Mouse (Mus musculus): Measurements from ENCODE around the gene 1700123O20Rik.

The 1700123O20Rik gene

GRCm38 (mm10) chr14:54686063-54686521, at the start of gene 1700123O20Rik:
1700123O20Rik (plus strand) TSS chr14:54686216.
- no peak for DNase-seq (ENCODE audit: extremely low spot score, low spot score)

GRCm38 (mm10) chr14:54636954-54637353, 49.1 kb upstream of the 1700123O20Rik start:
- DNase-seq (ENCODE audit: extremely low spot score, low spot score), result peak; percentile 66

GRCm38 (mm10) chr14:54638210-54638609, 47.8 kb upstream of the 1700123O20Rik start:
- DNase-seq (ENCODE audit: extremely low spot score, low spot score), result no peak

- DNase-seq (ENCODE audit: extremely low spot score, low spot score), result peak; percentile 32
These were observed 45.9 kb upstream of the 1700123O20Rik start for GRCm38 (mm10) chr14:54640121-54640520.

GRCm38 (mm10) chr14:54640946-54641304, 45.1 kb upstream of the 1700123O20Rik start, which contains the start of gene Gm17606:
Gm17606 (plus strand) TSS chr14:54640952.
- DNase-seq (ENCODE audit: extremely low spot score, low spot score), result no peak

GRCm38 (mm10) chr14:54641305-54641969, 44.6 kb upstream of the 1700123O20Rik start, which contains the start of gene Cdh24:
Cdh24 (minus strand) TSS chr14:54641364.
- peak; percentile 93 for DNase-seq (ENCODE audit: extremely low spot score, low spot score)

GRCm38 (mm10) chr14:54642224-54642944, 43.6 kb upstream of the 1700123O20Rik start:
- DNase-seq (ENCODE audit: extremely low spot score, low spot score), result no peak

DNA sequence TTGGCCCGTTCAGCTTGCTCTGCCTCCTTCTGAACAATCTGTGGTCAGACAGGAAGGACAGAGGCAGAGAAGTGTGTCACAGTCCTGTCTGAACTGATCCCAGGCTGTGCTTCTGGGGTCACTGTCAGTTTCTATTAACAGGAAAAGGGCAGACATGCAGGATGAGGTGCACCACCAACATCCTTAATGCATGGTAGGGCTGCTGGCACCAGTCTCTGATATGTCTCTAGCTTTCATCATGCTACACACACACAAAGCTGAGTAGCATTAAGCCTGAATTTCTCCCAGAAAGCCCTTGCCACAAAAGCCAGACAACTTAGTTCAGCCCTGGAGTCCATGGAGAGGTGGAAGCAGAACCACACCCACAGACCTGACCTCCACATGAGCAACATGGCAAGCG, 43.0 kb upstream of the 1700123O20Rik start:
- no peak for DNase-seq (ENCODE audit: extremely low spot score, low spot score)

DNA sequence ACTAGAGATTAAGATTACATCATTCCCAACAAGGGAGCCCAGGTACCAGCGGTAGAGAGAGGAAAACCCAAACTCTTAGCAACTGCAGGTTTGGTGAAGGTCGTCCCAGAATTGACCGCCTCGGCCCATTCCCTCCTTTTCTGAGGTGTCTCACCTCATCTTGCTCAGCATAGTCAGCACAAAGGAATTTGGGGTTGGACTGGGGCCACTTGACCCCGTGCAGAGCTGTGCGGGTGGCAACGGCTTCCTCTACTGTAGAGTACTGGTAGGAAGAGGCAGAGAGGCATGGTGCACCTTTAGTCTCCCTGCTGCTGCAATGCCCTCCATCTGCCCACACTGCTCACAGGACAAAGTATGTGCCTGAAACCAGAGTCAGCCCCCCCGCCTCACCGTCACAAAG, 41.7 kb upstream of the 1700123O20Rik start:
- no peak for DNase-seq (ENCODE audit: extremely low spot score, low spot score)

GRCm38 (mm10) chr14:54646455-54646854, 39.6 kb upstream of the 1700123O20Rik start:
- DNase-seq (ENCODE audit: extremely low spot score, low spot score), result no peak

DNA sequence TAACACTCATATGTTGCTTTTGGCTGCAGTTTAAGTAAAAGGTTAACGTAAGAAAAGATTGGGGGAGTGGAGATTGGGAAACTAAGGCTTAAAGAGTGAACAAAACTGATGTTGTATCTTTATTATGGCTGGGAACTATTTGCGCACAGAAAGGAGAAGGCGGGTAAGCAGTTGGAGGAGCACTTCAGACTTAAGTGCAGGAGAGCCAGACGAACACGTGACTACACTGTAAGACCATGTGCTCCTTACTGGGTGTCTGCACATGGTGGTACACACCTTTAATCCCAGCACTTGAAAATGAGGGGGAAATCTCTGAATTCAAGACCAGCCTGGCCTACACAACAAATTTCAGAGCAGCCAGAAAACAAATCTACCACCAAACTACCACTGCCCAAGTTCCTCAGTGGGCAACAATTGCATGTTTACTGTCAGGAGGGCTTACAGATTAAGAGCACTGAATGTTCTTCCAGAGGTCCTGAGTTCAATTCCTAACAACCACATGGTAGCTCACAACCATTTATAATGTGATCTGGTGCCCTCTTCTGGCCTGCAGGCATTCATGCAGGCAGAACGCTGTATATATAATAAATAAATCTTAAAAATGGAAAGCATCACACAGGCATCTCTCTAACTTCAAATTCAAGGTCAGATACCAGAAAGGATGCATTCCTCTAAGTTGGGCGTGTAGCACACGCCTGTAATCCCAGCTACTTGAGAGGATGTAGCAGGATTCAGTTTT, 38.9 kb upstream of the 1700123O20Rik start:
- DNase-seq (ENCODE audit: extremely low spot score, low spot score), result no peak

DNA sequence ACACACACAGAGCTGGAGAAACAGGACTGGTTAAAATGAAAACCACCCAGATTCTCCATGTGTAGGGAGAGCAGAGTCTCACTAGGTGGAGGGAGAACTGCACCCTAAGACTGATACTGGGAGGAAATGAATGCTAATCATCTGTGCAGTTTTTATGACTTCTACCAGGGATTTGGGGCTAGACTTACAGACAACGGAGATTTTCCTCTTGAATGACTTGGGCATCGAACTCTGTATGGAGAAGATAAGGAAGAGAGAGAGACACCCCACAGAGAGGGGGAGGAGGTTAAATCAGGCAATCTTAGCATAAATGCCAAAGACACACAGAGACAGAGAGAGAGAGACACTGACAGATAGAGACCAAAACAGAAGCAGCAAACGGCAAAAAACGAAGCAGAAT, 38.1 kb upstream of the 1700123O20Rik start:
- no peak for DNase-seq (ENCODE audit: extremely low spot score, low spot score)

DNA sequence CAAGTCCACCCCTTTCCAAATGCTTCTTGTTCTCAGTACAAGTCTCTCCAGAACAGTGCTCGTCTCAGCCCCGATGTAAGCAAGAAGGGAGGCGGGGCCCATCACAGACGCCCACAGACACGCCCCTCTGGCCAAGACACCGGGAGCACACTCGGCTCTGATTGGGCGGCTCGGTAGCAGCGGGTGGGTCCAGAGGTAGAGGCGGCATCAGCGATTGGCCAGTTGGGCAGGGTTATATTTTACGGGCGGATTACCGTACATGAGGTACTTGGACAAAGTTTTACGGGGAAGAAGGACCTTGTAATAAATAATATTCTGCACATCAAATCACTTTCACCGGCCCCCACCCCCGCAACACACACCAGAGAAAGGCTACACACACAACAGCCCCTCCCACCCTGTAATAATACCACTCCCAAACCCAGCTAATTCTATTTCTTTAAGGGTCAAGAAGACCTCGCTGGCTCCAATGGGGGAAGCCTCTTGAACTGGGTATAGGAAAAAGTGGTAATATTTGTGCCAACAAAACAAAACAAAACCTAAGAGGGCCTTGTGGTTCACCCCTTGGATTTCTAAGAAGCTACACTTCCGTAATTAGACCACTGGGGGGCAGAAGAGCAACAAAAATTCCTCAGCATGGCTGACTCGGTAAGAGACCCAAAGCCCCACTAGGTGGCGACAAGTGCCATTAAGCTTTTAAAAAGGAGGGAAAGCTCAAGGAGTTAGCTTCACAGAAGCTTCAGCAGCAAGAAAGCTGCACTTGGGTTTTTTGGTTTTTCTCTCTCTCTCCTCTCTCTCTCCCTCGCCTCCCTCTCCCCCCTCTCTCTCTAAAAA, 35.2 kb upstream of the 1700123O20Rik start:
- peak; percentile 80 for DNase-seq (ENCODE audit: extremely low spot score, low spot score)

- DNase-seq (ENCODE audit: extremely low spot score, low spot score), result no peak
These were observed 34.5 kb upstream of the 1700123O20Rik start for GRCm38 (mm10) chr14:54651556-54651955.

GRCm38 (mm10) chr14:54652787-54653186, 33.2 kb upstream of the 1700123O20Rik start:
- no peak for DNase-seq (ENCODE audit: extremely low spot score, low spot score)

- peak; percentile 89 for DNase-seq (ENCODE audit: extremely low spot score, low spot score)
These were observed 32.5 kb upstream of the 1700123O20Rik start for GRCm38 (mm10) chr14:54653496-54653895.

GRCm38 (mm10) chr14:54660009-54660408, 26.0 kb upstream of the 1700123O20Rik start:
- no peak for DNase-seq (ENCODE audit: extremely low spot score, low spot score)

GRCm38 (mm10) chr14:54664477-54665222, 21.4 kb upstream of the 1700123O20Rik start:
- DNase-seq (ENCODE audit: extremely low spot score, low spot score), result no peak

DNA sequence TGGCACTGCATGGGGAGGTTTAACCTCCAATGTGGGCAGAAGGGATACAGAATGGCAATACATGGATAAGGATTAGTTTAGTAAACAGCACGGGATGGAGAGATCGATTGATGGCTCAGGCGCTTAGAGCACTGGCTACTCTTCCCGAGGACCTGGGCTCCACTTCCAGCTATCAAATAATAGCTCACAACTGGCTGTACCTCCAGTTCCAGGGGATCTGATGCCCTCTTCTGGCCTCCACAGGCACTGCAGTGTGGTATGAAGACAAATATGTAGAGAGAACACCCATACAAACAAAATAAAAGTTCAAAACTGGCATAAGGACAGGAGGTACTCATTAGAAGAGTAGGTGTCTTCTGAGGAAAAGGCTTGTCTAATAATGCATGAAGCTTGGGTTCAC, 16.6 kb upstream of the 1700123O20Rik start:
- no peak for DNase-seq (ENCODE audit: extremely low spot score, low spot score)

- no peak for DNase-seq (ENCODE audit: extremely low spot score, low spot score)
These were observed 11.7 kb upstream of the 1700123O20Rik start for GRCm38 (mm10) chr14:54674317-54674716.

All from neural tube, embryonic 10.5 days (tissue).